Mouse (Mus musculus): ENCODE data around the gene Grin2d. TPM values are rescaled to one million over a fixed set of nuclear protein-coding genes. Genes with fewer than 3 reads are reported as not detected.

Grin2d gene
- polyA plus RNA-seq (2012; rRNA removed): 2.4 and 2.7 TPM in 2 replicates

GRCm38 (mm10) chr7:45878278-45878677, at the start of gene Grin2d:
Gene Grin2d, minus strand, starts transcription at chr7:45878378.

GRCm38 (mm10) chr7:45923762-45924428, 45.7 kb upstream of the Grin2d start, which contains the start of gene Ccdc114:
Gene Ccdc114, plus strand, starts transcription at chr7:45924072.

GRCm38 (mm10) chr7:45921242-45921621, 43.1 kb upstream of the Grin2d start, which contains the start of gene Emp3:
Gene Emp3, minus strand, starts transcription at chr7:45921404.

GRCm38 (mm10) chr7:45896517-45897257, 18.5 kb upstream of the Grin2d start, which contains the start of the genes Syngr4 and Tmem143:
Gene Syngr4, minus strand, starts transcription at chr7:45896714.
Gene Tmem143, plus strand, starts transcription at chr7:45896941.

GRCm38 (mm10) chr7:45872624-45873023, 5.6 kb downstream of the Grin2d start, which contains the start of gene Kdelr1:
Gene Kdelr1, plus strand, starts transcription at chr7:45872772.

GRCm38 (mm10) chr7:45830427-45831127, 47.6 kb downstream of the Grin2d start, which contains the start of gene Grwd1:
Gene Grwd1, minus strand, starts transcription at chr7:45830944.

GRCm38 (mm10) chr7:45824598-45824997, 53.6 kb downstream of the Grin2d start, which contains the start of gene Kcnj14:
Gene Kcnj14, minus strand, starts transcription at chr7:45824782.

GRCm38 (mm10) chr7:45813787-45814779, 64.1 kb downstream of the Grin2d start, which contains the start of gene Cyth2:
Gene Cyth2, minus strand, starts transcription at chr7:45814581.

GRCm38 (mm10) chr7:45784524-45785372, 93.4 kb downstream of the Grin2d start, which contains the start of gene Sult2b1:
Gene Sult2b1, minus strand, starts transcription at chr7:45784669.

GRCm38 (mm10) chr7:45783511-45784091, 94.6 kb downstream of the Grin2d start, which contains the start of gene Lmtk3:
Gene Lmtk3, plus strand, starts transcription at chr7:45783738.

Other genes with a start within 250 kb of the Grin2d start
- gene Mamstr, start 238.4 kb downstream of the Grin2d start, polyA plus RNA-seq (2012; rRNA removed): 2.8 and 5.1 TPM in 2 replicates
- gene Fut2, start 212.0 kb downstream of the Grin2d start, polyA plus RNA-seq (2012; rRNA removed): 0.02 and 0.15 TPM in 2 replicates
- 0.64 and 0.94 TPM in 2 replicates for gene Ntn5, start 194.4 kb downstream of the Grin2d start, polyA plus RNA-seq (2012; rRNA removed)
- gene Sec1, start 184.0 kb downstream of the Grin2d start, polyA plus RNA-seq (2012; rRNA removed): 1.3 and 2.3 TPM in 2 replicates
- 22.0 and 26.1 TPM in 2 replicates for gene Car11, start 178.5 kb downstream of the Grin2d start, polyA plus RNA-seq (2012; rRNA removed)
- 7.3 and 9.1 TPM in 2 replicates for gene Dbp, start 173.3 kb downstream of the Grin2d start, polyA plus RNA-seq (2012; rRNA removed)
- gene Rpl18, start 162.9 kb downstream of the Grin2d start, polyA plus RNA-seq (2012; rRNA removed): 1,250 and 1,262 TPM in 2 replicates
- 25.3 and 27.1 TPM in 2 replicates for gene Sphk2, start 160.4 kb downstream of the Grin2d start, polyA plus RNA-seq (2012; rRNA removed)
- 1.3 and 1.6 TPM in 2 replicates for gene Fam83e, start 157.2 kb downstream of the Grin2d start, polyA plus RNA-seq (2012; rRNA removed)
- gene Spaca4, start 152.6 kb downstream of the Grin2d start, polyA plus RNA-seq (2012; rRNA removed): not detected in 2 replicates
- gene Lmtk3, start 94.6 kb downstream of the Grin2d start, polyA plus RNA-seq (2012; rRNA removed): 85.6 and 107 TPM in 2 replicates
- 0.56 and 0.88 TPM in 2 replicates for gene Sult2b1, start 93.7 kb downstream of the Grin2d start, polyA plus RNA-seq (2012; rRNA removed)
- gene Cyth2, start 63.8 kb downstream of the Grin2d start, polyA plus RNA-seq (2012; rRNA removed): 155 and 323 TPM in 2 replicates
- 1.2 and 1.3 TPM in 2 replicates for gene Kcnj14, start 53.6 kb downstream of the Grin2d start, polyA plus RNA-seq (2012; rRNA removed)
- 28.4 and 31.1 TPM in 2 replicates for gene Grwd1, start 47.4 kb downstream of the Grin2d start, polyA plus RNA-seq (2012; rRNA removed)
- gene Kdelr1, start 5.6 kb downstream of the Grin2d start, polyA plus RNA-seq (2012; rRNA removed): 69.6 and 180 TPM in 2 replicates
- gene Syngr4, start 18.3 kb upstream of the Grin2d start, polyA plus RNA-seq (2012; rRNA removed): 0.26 and 0.89 TPM in 2 replicates
- gene Tmem143, start 18.6 kb upstream of the Grin2d start, polyA plus RNA-seq (2012; rRNA removed): 9.7 and 11.8 TPM in 2 replicates
- gene Emp3, start 43.0 kb upstream of the Grin2d start, polyA plus RNA-seq (2012; rRNA removed): 13.4 and 29.4 TPM in 2 replicates
- gene Ccdc114, start 45.7 kb upstream of the Grin2d start, polyA plus RNA-seq (2012; rRNA removed): 5.4 and 5.8 TPM in 2 replicates
- 1.0 and 1.4 TPM in 2 replicates for gene Abcc6, start 151.9 kb upstream of the Grin2d start, polyA plus RNA-seq (2012; rRNA removed)
- gene Nomo1, start 155.3 kb upstream of the Grin2d start, polyA plus RNA-seq (2012; rRNA removed): 32.7 and 33.3 TPM in 2 replicates
- gene Kcnj11, start 222.4 kb upstream of the Grin2d start, polyA plus RNA-seq (2012; rRNA removed): 0.71 and 1.8 TPM in 2 replicates

Data from central nervous system, embryonic 11.5 days (tissue).